Mouse (Mus musculus) heart, embryonic 14.5 days (tissue): Measurements from ENCODE around the gene Slf1. TPM values are rescaled to one million over a fixed set of nuclear protein-coding genes. Genes with fewer than 3 reads are reported as not detected.

Experiments
- polyA plus RNA-seq: library from polyadenylated mRNA; unstranded; fragments of >200 nt; fragmentation: Nextera tagmentation; extraction: Ambion mirVana; gene quantifications from 2 replicates; pipeline ENCODE4 v1.2.1, GENCODE M21; 2014

Gene Slf1
- polyA plus RNA-seq, 1 experiment from 2014 or later: 28.0 TPM

Other genes starting within 250 kb of the Slf1 start
- 6.1 and 6.3 TPM in 2 replicates for gene 2210408I21Rik, start 67 bp upstream of the Slf1 start, polyA plus RNA-seq